Mouse (Mus musculus): ENCODE measurements around the gene Tfeb.

Tfeb gene

DNA sequence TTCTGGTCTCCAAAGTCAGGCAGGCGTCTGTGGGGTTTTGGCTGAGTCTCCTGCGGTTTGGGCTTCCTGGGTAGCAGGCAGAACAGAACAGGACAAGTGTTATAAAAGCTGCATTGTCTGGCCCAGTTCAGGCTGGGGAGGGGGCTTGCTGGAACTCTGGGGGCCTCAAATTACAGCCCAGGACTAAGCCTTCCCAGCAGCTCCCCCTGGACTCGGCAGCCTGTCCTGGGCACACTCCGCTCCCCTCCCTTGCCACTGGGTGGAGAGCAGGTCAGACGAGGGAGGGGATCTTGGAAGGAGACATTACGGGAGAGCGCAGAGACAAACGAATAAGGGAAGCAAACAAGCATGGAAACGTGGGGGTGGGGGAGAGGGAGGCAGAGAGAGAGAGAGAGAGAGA, 94.3 kb downstream of the Tfeb start:
- DNase-seq (ENCODE audit: extremely low read depth, low read depth, low spot score): no peak

DNA sequence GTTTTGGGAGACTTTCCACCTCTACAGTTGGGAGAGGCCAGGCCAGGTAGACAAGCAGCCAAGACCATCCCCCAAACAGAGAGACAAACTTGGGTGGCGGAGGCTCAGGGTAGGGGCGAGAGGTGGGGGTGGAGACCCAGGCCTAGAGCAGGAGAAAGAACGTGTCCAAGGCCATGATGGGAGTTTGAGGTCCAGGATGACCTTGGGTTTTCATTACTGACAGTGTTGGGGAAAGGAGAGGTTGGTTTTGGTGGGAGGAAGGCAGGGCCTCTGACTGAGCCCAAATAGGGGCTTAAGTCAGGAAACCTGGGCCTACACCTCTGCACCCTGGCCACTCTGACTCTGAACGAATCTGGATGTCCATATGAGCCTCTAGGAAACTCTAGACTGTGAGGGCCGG, 94.9 kb downstream of the Tfeb start:
- no peak for DNase-seq (ENCODE audit: extremely low read depth, low read depth, low spot score)

DNA sequence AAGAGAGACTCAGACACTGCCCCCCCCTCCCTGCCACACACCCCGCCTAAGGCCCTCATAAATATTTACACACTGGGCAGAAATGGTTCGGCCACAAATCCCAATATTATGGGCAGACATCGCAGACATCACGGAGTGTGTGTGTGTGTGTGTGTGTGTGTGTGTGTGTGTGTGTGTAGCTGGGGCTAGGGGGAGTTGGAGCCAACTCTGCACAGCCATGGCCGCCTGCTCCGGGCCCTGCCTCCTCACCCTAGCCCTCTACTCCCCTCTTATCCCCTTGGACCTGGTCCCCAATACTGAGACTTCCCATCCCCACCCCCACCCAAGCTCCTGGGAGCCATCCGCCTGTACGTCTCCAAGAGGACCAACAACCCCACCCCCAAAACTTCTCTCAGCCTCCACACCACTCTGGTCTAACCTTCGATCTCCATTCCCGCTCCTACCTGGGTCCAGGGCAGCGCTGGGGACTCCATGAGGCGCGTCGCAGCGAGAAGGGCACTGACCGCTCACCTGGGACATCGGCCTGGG, 95.7 kb downstream of the Tfeb start:
- DNase-seq (ENCODE audit: extremely low read depth, low read depth, low spot score): no peak

DNA sequence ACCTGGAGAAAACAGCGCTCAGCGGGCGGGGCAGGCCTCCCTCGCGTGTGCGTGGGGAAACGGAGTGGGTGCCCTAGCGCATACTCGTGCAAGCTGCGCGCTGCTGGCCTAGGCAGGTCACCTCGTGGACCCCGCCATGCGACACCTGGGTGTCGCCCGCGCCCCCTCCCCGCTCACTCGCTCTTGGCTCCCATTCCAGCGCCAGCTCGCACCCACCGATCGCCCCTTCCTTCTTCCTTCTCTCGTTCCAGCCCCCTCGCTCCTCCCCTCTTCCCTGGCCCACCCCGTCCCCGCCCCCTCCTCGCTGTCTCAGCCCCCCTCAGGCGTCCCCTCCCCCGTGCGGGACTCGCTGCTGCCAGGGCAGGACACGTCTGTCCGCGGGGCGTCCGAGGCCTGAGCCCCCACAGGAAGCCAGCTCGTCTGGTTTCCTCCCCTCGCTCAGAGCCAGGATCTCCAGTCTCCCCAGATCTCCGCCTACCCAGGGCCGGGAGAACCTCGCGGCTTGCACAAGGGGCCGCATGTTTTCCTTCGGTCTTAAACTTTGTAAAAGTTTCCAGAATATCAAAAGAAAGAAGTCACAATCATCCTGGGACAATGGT, 96.3 kb downstream of the Tfeb start:
- no peak for DNase-seq (ENCODE audit: extremely low read depth, low read depth, low spot score)

DNA sequence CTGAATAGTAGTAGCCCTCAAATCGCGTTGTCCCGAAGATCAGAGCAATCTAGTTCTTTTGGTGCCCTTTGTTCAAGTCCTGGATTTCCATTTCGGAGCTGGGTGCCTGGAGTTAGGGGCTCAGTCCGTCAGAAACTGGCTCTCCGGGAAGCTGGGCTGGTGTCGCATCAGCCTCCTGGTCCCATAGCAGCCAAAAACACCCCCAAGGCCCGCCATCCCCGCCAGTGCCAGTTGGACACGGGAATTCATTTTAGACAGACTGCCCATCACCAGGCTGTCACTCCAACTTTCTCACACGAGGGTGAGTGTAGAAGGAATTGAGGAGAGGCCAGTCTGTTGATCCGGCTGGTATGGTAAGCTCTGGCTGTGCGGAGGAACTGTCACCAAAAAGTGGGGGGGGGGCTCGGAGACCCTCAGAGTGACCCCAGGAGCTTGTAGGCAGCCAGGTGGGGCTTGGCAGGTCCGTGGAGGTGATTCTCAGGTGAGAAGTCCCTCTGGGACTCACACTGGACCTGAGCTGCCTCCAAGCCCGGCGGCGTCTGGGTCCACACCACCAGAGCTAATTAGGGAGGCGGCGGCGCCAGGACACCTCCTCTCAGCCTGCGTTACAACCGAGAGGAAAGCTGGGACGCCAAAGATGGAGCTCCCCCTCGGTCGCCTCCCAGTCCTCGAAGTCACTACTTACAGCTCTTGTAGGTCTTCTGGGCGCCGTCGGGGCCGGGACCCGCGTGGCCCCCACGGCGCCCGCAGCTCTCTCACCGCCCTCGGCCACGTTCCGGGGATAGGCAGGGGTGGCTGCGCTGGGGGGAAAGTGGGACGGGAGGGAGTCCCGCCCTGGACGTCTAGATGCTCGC, 97.0 kb downstream of the Tfeb start:
- no peak for DNase-seq (ENCODE audit: extremely low read depth, low read depth, low spot score)

DNA sequence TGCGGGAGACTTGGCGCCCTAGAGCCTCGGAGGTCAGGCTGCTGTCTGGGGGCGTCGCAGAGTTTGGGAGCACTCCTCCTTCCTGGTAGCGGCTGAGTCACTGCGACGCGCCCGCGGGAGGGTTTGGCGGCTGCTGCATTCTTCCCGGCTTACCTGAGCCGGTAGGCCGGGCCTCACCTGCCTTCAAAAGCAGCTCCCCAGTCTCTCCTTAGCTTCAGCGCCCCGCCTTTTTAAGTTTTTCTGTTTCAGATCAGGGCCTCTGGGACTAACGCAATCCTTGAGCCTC, 97.6 kb downstream of the Tfeb start, which contains the start of gene Mdfi:
TSS of gene Mdfi (minus strand) at position 210 of the 286 bp plus-strand sequence.
- DNase-seq (ENCODE audit: extremely low read depth, low read depth, low spot score): peak; percentile 11

DNA sequence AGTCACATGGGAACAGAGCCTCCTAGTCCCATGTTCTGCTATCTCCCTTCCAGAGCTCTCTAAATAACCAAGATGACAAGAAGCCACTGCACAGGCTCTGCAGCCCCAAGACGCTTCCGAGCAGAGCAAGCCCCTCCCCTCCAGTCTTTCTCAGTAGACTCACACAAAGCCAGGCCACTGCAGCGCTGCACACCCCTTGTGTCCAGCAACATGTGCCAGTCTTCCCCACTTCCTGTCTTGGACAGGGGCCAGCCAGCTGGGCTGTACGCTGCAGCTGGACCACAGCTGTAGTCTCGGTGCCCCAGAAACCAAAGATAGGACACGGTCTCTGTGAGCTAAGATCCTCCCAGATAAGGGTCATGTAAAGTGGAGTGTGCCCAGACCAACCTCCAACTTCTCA, 101.0 kb downstream of the Tfeb start:
- DNase-seq (ENCODE audit: extremely low read depth, low read depth, low spot score): no peak

DNA sequence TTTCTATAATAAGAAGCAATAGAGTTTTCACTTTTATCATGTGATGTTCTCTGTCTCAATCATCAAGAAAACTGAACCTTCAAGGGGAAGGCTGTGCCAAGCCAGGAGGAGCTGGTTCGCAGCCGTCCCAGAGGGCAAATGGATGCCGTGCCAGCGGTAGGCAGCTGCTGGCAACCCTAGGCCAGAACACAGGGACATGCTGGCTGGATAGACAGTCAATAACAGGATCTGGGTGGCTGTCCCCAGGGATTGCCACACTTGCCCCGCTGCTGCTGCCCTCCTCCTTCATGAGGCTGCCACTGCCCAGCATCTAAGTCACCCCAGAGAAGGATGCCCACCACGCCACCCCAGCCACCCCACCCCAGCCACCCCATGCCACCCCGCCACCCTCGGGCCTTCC, 104.7 kb downstream of the Tfeb start:
- DNase-seq (ENCODE audit: extremely low read depth, low read depth, low spot score): no peak

Data from fat pad, adult 2 months (tissue).